ENCODE assay signal across 25 mouse cellular contexts in genomic region chr5:107447977-107448376, GRCm38 (mm10). TPM values are rescaled to one million over a fixed set of nuclear protein-coding genes. Genes with fewer than 3 reads are reported as not detected.
"Had no signal": no experiment of that assay in that cellular context is flagged by ENCODE, and none has a peak within 500 bp of the region (broad histone marks: within the 10 kb centered on the region; RNA-seq: fewer than 3 reads in every experiment).

No protein-coding gene starts in this region.

- H3K4me2 ChIP-seq: limb, embryonic 12.5 days; limb, embryonic 15.5 days; liver, embryonic 13.5 days; midbrain, embryonic 12.5 days; midbrain, embryonic 15.5 days; neural tube, embryonic 12.5 days; neural tube, embryonic 15.5 days had no signal

- DNase-seq: kidney, adult 18-20 months; kidney, adult 9 months; kidney, postnatal 14 days; layer of hippocampus, adult 9-11 months; left cerebral cortex, postnatal 4 days; liver, embryonic 13.5 days; lung, adult 2 months; lung, postnatal 14 days; thymus, adult 18-20 months; thymus, postnatal 4 days had no signal

- H3K4me1 ChIP-seq: limb, embryonic 15.5 days; liver, embryonic 13.5 days; midbrain, embryonic 12.5 days; midbrain, embryonic 15.5 days; neural tube, embryonic 12.5 days; neural tube, embryonic 15.5 days had no signal

- H3K4me3 ChIP-seq: layer of hippocampus, adult 2 months; limb, embryonic 12.5 days; limb, embryonic 15.5 days; liver, embryonic 13.5 days; midbrain, embryonic 12.5 days; midbrain, embryonic 15.5 days; neural tube, embryonic 12.5 days; neural tube, embryonic 15.5 days had no signal

- H3K27me3 ChIP-seq: limb, embryonic 12.5 days; limb, embryonic 15.5 days; liver, embryonic 13.5 days; midbrain, embryonic 12.5 days; midbrain, embryonic 15.5 days; neural tube, embryonic 12.5 days; neural tube, embryonic 15.5 days had no signal

- H3K9ac ChIP-seq: limb, embryonic 12.5 days; limb, embryonic 15.5 days; liver, embryonic 13.5 days; midbrain, embryonic 12.5 days; midbrain, embryonic 15.5 days; neural tube, embryonic 12.5 days; neural tube, embryonic 15.5 days had no signal

- H3K27ac ChIP-seq: layer of hippocampus, adult 2 months; limb, embryonic 12.5 days; limb, embryonic 15.5 days; liver, embryonic 13.5 days; macrophage; midbrain, embryonic 12.5 days; midbrain, embryonic 15.5 days; neural tube, embryonic 12.5 days; neural tube, embryonic 15.5 days had no signal

- ATAC-seq: midbrain, embryonic 15.5 days had no signal

- H3K36me3 ChIP-seq: liver, embryonic 13.5 days; midbrain, embryonic 12.5 days; midbrain, embryonic 15.5 days; neural tube, embryonic 12.5 days had no signal

- H3K9me3 ChIP-seq: limb, embryonic 12.5 days; limb, embryonic 15.5 days; liver, embryonic 13.5 days; midbrain, embryonic 12.5 days; midbrain, embryonic 15.5 days; neural tube, embryonic 12.5 days; neural tube, embryonic 15.5 days had no signal

RNA-seq across cellular contexts. Expression of gene Lpcat2b, which starts 16.6 kb away (rescaled TPM):
- total RNA-seq: left cerebral cortex, postnatal 4 days; megakaryocyte, adult 5-6 weeks had no signal
- polyA plus RNA-seq: kidney, embryonic 16.5 days; large intestine, adult 2 months; limb, embryonic 12.5 days; limb, embryonic 15.5 days; liver, embryonic 13.5 days; liver, embryonic 16.5 days; lung, embryonic 16.5 days; macrophage; midbrain, embryonic 12.5 days; midbrain, embryonic 15.5 days; neural tube, embryonic 12.5 days; neural tube, embryonic 15.5 days; spleen, adult 2 months; stomach, embryonic 16.5 days had no signal

RNA-seq across cellular contexts. Expression of gene Ephx4, which starts 45.4 kb away (rescaled TPM):
- total RNA-seq: megakaryocyte, adult 5-6 weeks had no signal
- polyA plus RNA-seq: liver, embryonic 16.5 days; macrophage had no signal

RNA-seq across cellular contexts. Expression of gene Gm42669, which starts 59.4 kb away (rescaled TPM):
- polyA plus RNA-seq: large intestine, adult 2 months; liver, embryonic 16.5 days had no signal
